Mouse (Mus musculus): ENCODE measurements around the gene Rsbn1l.

Gene Rsbn1l

DNA sequence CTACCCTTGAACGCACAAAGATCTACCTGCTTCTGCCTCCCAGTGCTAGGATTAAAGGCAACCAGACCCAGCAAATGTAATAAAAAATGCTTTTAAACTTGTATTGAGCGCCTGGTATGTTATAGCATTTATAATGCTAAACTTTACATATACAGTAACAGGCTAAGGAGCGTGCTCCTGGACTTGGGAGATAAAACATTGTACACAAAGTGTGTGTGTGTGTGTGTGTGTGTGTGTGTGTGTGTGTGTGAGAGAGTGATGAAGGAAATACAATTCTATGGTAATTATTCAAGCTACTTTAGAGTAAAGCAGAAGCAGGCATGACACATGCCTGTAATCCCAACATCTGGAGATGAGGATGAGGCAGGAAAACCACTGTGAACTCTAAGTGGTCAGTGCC is at the start of gene Rsbn1l:
TSS of gene Rsbn1l (minus strand) at position 101 of the 400 bp plus-strand sequence.
- no peak for DNase-seq (ENCODE audit: low spot score)

DNA sequence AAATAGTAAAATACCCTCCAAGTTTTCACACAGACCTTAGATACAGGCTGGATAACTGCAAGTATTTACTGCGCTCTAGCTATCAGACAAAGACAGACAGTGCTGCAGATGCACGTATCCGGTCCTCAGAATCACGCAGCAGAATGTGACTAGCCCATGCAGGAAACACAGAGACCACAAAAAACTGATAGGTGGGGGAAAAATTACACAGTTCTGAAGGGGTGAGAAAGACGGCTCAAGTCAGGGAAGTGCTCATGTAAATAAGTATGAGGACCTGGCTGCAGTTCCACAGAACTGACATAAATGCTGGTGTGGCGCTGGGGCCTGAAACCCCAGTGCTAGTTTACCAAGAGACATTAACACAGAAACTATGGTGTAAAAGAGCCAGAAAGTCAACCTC is 46.5 kb upstream of the Rsbn1l start:
- no peak for DNase-seq (ENCODE audit: low spot score)

DNA sequence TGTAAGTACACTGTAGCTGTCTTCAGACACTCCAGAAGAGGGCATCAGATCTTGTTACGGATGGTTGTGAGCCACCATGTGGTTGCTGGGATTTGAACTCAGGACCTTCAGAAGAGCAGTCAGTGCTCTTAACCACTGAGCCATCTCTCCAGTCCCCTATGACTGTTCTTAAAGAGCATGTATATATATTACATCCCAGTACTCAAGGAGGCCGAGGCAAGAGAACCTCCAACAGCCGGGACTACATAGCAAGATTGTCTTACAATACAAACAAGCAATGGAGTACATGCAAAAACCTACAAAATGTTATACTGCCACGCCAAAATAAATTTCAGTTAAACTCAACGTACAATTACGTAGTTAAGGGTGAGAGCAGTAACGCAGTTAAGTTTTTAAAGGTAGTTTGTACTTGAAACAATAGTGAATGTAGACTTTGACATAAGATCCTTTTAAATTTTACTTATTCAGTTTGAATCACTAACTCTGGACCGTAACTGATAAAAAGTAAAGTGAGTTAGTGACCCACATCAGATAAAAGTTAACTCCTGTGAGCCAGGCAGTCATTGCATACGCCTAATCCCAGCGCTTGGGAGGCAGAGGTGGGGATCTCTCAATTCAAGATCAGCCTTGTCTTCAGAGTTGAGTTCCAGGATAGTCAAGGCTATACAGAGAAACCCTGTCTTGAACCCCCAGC is 45.6 kb upstream of the Rsbn1l start:
- no peak for DNase-seq (ENCODE audit: low spot score)

DNA sequence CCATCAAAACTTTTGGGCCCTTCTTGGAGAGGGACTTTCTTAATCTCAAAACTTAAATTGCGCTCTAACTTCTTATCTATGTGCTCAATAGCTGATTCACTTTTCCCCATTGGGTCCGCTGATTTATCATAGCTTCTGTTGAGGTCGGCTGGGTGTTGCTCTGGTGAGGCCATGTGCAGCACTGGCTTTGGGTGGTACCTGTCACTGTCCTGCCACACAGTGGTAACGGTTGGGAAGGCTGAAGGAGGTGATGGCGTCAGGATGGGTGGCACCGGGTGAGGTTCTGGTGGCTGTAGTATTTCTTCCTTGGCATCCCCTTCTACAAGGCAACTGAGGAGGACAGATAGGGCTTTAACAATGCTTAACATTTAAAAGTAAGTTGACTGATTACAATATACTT is 42.2 kb upstream of the Rsbn1l start:
- DNase-seq (ENCODE audit: low spot score), result no peak

DNA sequence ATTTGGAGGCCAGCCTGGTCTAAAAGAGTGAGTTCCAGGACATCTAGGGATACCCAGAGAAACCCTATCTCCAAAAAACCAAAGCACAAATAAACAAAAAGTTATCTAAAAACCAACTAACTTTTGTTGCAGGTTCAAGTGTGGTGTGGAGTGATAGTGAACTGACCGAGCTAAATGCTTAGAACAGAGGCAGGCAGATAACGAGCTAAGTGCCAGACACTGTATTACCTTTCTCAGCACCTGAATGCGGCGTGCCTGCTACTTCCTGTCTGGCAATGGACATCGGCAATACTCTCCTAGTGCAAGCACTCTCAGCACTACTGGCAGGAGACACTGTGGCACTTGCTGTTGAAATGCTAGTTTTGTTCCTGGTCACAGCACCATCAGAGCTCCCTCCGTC is 41.4 kb upstream of the Rsbn1l start:
- no peak for DNase-seq (ENCODE audit: low spot score)

DNA sequence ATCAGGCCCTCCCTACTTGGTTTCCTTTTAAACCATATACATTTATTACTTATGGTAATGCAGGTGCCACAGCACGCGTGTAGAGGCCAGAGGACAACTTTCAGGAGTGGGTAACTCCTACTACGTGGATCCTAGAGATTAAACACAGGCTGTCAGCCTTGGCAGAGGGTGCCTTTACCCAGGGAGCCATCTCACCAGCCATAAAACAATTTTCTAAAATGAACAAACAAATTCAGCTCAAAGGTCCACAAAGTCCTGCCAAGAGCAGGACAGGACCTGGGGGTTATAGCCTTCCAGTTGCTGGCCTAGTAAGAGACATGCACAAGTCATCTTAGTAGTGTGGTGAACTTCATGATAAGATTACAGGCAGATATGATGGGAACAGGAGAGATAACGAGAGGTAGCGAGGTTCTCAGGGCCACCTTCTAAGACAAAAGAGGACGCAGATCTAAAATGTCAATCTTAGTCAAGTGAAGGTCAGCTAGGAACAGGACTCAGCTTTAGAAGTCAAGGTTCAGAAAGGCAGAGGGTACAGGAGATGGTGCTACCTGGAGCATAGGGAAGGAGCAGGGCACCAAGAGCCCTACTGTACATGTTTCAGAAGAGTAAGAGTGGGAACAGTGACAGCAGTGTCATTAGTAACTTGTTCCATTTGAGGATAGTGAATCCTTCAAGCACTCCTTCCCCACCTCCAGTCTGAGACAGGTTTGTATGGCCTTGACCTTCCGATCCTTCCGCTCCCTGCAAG is 34.0 kb upstream of the Rsbn1l start:
- no peak for DNase-seq (ENCODE audit: low spot score)

DNA sequence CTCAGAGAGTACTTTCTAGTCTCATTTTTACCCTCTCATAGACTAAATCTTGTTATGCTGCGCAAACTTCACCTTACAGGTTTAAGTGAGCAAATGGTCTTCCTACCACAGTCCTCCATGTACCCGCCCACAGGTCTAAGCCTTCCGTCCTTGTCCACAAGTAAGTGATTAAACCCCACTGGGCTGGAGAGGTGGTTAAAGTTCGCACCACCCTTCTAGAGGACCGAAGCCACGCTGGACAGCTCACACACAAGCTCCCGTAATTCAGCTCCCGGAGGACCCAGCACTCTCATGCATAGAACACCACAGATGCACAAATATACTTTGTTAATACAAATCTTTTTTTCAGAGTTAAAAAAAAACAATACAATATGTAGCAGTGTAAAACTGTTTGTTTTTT is 30.1 kb upstream of the Rsbn1l start:
- DNase-seq (ENCODE audit: low spot score), result no peak

DNA sequence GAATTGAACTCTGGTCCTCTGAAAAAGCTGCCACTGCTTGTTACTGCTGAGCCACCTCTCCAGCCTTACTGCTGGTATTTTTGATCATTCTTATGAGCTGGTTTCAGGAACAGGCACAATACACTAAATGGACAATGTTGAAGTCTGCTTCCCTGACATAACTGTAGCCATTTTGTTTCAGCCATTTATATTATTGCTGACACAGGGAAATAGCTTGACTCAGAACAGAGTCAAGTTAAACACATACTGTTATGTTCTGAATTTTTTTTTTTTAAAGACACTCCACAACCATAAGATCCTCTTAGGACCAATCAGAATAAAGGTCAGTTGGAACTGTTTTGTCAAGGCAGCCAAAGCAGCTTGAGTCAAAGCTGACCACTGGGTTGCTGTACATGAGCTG is 27.3 kb upstream of the Rsbn1l start:
- no peak for DNase-seq (ENCODE audit: low spot score)

DNA sequence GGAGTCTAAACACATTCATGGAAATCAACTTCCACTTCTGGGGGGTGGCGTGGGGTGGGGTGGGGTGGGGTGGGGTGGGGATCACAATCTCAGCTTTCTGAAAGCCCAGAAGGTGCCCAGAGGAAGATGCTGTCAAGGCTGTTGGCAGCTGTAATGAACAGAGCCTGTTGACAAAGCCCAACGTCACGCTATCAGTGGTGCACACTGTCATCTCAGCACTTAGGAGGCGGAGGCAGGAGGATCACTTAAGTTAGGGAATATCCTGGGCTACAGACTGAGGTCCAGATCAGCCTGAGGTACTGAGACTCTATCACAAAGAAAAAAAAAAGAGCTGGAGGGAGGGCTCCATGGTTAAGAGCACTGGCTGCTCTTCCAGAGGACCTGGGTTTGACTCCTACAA is 18.5 kb upstream of the Rsbn1l start:
- no peak for DNase-seq (ENCODE audit: low spot score)

DNA sequence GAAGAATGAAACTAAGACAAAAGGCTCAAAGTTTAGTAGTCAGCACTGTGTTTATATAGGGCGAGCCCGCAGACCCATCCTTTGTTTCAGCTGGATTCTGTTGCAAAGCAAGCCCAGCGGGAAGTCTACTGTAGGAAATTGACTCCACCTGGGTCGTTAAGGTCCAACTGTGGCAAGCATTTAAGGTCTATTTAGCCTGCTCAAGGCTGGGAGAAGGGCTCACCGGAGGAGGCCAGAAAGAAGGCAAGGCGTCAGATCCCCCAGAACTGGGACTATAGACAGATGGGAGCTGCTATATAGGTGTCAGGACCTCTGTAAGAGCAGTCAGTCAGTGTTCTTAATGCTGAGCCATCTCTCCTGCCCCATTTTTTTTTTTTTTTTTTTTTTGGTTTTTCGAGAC is 17.8 kb upstream of the Rsbn1l start:
- no peak for DNase-seq (ENCODE audit: low spot score)

DNA sequence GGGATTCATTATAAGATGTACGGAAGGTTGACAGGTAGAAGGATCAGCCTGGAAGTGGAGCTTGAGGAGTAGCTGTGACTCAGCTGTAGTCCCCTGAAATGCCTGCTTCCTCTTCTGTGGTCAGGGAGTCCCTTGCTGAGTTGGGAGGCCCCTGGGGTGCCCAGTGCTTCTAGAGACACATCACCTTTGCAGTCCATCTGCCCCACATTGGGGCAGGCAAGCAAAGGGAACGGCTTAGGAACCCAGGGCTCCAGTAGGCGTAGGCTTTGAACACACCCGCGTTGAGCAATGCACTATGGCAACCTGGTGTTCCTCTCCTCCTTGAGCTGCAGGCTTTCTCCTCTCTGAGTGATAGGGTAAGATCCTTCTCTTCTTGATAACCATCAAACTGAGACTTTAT is 16.9 kb upstream of the Rsbn1l start:
- no peak for DNase-seq (ENCODE audit: low spot score)

DNA sequence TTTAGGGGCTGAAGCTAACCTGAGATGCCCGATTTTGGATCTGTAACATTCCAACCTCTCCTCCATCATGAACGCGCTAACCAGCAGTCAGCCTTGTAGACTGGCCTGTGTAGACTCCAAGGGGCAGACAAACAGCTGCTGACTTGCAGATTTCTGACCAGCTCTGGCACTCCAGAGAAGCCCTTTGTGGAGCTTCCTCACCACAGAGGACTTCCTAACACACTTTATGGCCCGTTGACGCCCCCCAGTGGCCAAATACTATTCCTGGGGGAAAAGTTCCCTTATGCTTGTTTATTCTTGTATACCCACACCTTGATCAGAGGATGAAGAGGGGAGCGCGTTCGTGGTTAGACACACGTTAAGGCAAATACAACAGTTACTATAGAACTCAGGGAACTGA is 12.8 kb upstream of the Rsbn1l start:
- peak; percentile 62 for DNase-seq (ENCODE audit: low spot score)

DNA sequence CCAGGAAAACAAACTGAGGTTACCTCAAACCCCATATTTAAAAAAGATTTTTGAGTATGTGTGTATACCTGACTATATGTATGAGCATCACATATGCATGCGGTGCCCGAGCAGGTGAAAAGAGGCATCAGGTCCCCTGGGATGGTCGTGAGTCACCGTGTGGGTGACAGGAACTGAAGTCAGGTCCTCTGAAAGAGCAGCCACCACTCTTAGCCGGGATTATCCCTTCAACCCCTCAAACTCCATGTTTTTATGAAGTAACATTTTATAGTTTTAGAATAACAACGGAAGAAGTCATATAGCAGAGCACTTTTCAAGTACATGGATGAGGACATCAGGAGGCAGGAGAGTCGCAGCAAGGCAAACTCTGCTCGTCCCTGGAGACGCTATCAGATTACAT is 12.3 kb upstream of the Rsbn1l start:
- no peak for DNase-seq (ENCODE audit: low spot score)

DNA sequence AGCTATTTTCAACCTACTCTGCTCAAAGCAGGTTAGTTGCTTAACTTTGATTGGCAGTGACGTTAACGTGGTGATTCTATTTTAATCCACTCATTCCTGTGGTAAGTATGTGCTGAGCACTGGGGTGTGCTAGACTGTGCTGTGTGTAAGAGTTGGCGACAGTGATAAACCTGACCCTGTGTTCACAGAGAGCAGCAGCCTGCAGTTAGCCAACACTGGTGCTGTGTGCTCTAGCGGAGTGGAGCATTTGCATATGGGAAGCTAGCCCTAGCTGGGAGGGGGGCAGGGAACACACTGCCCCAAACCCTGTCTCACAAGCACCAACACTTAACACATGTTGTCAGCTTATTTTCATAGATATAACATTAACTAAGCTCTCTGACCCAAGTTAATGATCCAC is 11.7 kb upstream of the Rsbn1l start:
- peak; percentile 40 for DNase-seq (ENCODE audit: low spot score)

DNA sequence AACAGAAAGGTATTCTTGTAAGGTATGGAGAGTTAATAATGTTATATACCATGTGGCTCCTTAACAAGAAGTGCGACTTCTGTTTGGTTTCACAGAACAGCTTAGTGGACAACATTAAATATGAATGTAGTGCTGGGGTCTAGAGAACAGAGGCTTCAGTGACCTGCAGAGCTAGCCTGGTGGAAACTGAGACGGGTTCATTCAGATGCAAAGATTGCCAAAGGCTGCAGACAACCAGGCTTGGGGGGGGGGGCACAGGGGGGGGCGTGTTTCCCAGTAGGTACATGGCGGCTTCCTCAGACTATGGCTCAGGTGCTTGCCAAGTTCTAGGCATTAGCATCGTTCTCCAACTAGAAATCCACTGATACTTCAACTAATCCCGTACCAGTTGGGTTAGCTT is 8.2 kb upstream of the Rsbn1l start:
- DNase-seq (ENCODE audit: low spot score), result no peak

DNA sequence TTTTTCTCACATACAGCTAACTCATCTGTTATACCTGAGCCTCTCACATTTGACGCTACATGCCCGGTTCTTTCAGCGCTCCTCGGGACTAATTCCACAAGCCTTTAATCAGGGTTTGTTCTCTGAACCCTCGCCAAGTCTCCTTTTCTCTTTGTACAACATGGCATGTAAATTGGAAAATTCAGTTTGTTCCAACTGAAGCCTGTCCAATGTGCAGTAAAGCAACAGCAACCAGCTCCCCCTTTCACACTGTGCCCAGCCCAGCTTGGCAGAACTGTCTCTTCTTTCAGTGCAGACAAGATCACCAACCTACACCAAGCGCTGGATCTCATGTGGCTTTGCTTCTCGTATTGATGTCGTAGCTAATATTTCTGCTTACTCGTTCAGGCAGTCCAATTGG is 7.1 kb upstream of the Rsbn1l start:
- no peak for DNase-seq (ENCODE audit: low spot score)

DNA sequence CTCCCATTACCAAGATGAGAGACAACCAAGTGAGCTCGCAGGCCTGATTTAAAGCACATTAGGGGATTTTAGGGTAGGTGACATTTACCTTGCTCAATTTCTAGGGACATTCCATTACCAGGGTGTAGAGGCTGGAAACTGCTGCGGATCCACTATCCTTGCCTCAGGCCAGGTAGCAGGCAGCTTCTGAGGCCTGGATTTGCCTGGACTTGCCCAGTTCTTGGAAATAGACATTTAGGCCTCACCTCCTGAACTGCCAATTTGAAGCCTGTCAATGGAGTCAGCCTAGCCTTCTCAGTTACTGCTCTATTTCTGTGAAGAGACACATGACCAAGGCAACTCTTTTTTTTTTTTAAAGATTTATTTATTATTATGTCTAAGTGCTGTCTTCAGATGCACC is 4.7 kb upstream of the Rsbn1l start:
- DNase-seq (ENCODE audit: low spot score), result no peak

DNA sequence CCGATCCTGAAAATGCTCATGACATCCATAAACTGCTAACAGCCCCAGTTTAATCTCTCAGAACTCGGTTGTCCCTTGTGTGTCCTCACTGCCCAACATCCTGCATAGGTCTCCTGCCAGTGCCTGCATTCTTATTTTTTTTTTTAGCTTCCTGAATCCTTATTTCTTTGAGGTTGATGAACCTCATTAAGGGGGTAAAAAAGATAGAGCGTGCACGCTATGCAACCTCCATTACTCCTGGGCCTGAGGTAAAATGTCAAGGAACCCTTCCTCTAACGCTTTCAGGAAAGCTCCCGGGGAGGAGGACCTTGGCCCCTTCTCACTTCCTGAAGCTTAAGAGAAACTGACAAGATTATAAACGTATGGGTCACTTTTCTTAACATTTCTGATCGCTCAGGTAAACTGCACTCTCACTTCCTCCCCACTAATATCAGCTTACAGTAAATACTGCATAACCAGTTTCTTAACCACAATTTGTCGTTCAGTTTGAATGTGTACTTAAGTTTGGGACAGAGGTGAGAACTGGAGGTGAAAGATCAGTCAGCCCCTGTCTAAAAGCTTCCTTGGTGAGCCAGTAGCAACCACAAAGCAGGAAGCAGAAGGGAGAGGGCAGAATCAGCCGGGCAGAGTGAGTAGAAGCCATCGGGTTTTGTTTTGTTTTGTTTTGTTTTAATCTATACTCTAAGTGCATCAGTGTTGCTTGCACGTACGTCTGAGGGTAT is 923 bp downstream of the Rsbn1l start:
- no peak for DNase-seq (ENCODE audit: low spot score)

DNA sequence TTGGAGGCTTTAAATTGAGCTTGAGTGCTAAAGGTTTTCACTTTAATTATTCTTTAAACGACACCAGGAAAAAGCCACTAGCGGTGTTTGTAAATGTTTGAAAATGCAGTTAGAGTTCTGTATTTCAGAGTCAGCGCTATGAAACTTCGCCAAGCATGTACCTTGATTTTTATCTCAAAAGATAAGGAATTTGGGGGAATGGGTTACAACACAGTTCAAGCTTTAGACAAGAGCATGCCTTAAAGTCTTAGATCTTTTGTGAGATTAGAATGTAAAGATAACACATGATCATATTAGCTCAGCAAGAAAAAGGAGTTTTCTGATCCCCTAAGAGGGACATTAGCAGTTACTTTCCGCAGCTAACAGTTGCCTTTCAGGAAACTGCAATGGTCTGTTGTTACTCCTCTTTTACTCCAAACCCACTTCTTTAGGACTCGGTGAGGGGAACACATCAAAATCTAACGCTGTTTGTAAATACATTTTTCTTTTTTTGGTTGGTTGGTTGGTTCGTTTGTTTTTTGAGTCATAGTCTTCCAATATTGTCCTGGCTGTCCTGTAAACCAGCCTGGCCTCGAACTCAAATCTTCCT is 3.8 kb downstream of the Rsbn1l start:
- no peak for DNase-seq (ENCODE audit: low spot score)

DNA sequence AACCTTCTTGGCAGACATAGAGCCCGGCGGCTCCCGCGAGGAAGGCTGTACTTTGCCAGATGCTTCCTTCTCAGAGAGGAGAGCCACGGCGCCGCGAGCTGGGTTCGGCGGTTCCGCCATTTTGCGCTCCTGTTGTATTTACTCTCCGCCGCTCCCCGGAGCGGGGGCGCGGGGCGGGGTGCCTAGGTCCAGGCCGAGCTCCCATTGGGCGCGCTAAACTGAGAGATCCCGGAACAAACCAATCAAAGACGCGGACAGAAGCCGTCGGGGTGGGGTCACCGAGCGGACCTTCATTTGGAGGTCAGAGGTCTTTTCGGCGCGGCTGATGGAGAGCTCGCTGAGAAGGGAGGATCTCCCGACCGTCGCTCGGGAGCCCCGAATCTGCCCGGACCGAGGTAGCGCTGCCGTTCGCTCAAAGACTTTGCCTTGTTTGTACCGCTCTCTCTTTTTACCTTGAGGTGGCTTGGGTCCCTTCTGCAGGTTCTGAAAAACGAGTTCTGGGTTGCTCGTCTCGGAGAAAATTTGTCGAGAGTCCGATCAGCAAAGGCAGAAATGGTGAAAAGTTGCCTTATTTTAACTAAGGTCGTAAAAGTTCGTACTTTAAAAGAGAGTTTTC is 4.4 kb downstream of the Rsbn1l start:
- DNase-seq (ENCODE audit: low spot score), result peak; percentile 98

DNA sequence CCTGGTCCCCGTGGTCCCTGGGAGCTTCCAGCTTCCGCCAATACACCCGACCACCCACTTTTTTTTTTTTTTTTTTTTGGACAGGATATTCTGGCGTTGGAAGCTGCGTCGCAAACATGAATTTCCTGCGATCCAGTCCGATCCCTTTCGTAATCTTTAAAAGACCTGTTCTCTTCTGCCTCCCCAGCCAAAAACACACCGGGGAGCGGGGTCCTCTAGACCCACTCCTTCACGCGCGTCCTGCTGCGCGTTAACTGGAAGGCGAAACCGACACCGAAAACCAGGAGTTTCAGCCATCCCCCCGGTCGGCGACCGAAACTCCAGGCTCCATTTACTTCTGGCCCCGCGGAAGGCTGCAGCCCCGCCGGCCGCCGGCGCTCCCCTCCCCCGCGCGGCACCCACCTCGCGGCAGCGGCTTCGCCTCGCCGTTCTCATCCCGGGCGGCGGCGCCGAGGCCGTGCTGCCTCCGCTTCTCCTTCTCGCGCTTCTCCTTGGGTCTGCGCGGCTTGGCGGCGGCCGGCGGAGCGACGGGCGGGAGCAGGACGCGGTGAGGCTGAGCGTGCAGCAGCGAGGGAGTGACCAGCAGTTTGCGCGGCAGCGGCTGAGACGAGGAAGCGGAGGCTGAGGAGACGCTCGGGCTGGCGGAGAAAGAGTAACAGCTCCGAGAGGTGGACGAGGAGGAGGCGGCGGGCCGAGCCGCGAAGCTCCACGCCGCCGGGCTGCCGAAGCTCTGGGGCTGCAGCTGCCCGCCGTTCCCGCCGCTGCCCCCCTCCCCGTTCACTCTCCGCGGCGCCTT is 5.1 kb downstream of the Rsbn1l start:
- DNase-seq (ENCODE audit: low spot score), result peak; percentile 57

DNA sequence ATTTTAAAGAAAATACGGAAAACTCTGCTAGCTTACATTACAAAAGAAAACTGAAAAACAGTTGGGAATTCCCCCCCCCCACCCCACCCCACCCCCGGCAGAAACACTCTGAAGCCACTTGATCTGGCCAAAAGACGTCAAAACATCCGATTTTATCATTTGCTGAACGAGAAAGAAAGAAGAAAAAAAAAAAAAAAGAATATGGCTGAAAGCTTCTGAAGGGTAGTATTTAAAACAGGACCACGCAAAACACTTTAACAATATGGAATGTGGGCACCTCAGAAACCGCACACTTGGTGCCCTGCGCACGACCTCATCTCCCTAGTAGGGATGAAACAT is 5.7 kb downstream of the Rsbn1l start:
- DNase-seq (ENCODE audit: low spot score), result no peak
